Mouse (Mus musculus) regulatory T cell (primary cell): ENCODE data around the gene Nrxn3.

Source experiments
- in situ Hi-C: fragments of 300-600 bp; cut with MboI, MseI; formaldehyde crosslinking; loops from one replicate; pipeline ENCODE4 v1.15.1; 2025; ENCODE audit warnings: high pct_unique_total_duplicates

Gene Nrxn3

GRCm38 (mm10) chr12:89325864-89326560 is 603.3 kb downstream of the Nrxn3 start:
- in situ Hi-C loops, result no loop called here

- in situ Hi-C loops, result no loop called here
Observed at GRCm38 (mm10) chr12:89331474-89332263, 609.0 kb downstream of the Nrxn3 start.

- in situ Hi-C loops, result no loop called here
Observed at GRCm38 (mm10) chr12:89333486-89333885, 610.8 kb downstream of the Nrxn3 start.

GRCm38 (mm10) chr12:89364850-89365249 is 642.2 kb downstream of the Nrxn3 start:
- in situ Hi-C loops, result no loop called here

DNA sequence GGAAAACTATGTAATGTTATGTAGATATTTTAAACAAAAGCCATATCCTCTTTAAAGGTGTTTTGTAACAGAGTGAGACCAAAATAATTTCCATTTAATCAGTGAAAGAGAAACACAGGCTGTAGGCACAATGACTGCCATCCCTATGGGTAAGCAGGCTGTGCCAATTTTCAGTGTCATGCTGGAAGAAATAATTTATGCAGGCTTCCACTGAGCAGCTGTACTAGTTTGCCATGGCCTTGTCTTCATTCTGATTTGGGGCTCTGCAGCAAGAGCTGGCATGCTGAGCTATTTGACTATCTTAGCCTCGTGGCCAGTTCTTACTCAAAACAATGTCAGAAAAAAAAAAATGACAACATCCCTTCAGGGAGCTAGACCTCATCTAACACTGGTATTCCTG is 647.3 kb downstream of the Nrxn3 start:
- in situ Hi-C loops, result no loop called here

- in situ Hi-C loops, result no loop called here
Observed at GRCm38 (mm10) chr12:89376600-89376999, 653.9 kb downstream of the Nrxn3 start.

GRCm38 (mm10) chr12:89377051-89377643 is 654.5 kb downstream of the Nrxn3 start:
- in situ Hi-C loops, result no loop called here

DNA sequence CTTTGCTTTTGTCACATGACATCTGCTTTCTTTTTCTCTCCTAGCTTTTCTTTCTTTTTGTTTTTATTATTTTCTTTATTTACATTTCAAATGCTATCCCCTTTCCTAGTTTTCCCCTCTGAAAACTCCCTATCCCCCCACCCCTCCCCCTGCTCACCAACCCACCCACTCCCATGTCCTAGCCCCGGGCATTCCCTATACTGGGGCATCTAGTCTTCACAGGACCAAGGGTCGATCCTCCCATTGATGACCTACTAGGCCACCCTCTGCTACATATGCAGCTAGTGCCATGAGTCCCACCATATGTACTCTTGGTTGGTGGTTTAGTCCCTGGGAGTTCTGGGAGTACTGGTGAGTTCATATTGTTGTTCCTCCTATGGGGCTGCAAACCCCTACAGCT is 655.0 kb downstream of the Nrxn3 start:
- in situ Hi-C loops, result no loop called here

- in situ Hi-C loops, result no loop called here
Observed at GRCm38 (mm10) chr12:89383254-89383653, 660.6 kb downstream of the Nrxn3 start.

- in situ Hi-C loops, result no loop called here
Observed at GRCm38 (mm10) chr12:89395121-89395792, 672.6 kb downstream of the Nrxn3 start.

GRCm38 (mm10) chr12:89436519-89436918 is 713.8 kb downstream of the Nrxn3 start:
- in situ Hi-C loops, result no loop called here

- in situ Hi-C loops, result no loop called here
Observed at GRCm38 (mm10) chr12:89442323-89443038, 719.8 kb downstream of the Nrxn3 start.

GRCm38 (mm10) chr12:89450667-89451298 is 728.1 kb downstream of the Nrxn3 start:
- in situ Hi-C loops, result no loop called here

- in situ Hi-C loops, result no loop called here
Observed at GRCm38 (mm10) chr12:89470226-89470625, 747.5 kb downstream of the Nrxn3 start.

- in situ Hi-C loops, result no loop called here
Observed at GRCm38 (mm10) chr12:89471289-89471688, 748.6 kb downstream of the Nrxn3 start.

- in situ Hi-C loops, result no loop called here
Observed at GRCm38 (mm10) chr12:89471874-89472273, 749.2 kb downstream of the Nrxn3 start.

DNA sequence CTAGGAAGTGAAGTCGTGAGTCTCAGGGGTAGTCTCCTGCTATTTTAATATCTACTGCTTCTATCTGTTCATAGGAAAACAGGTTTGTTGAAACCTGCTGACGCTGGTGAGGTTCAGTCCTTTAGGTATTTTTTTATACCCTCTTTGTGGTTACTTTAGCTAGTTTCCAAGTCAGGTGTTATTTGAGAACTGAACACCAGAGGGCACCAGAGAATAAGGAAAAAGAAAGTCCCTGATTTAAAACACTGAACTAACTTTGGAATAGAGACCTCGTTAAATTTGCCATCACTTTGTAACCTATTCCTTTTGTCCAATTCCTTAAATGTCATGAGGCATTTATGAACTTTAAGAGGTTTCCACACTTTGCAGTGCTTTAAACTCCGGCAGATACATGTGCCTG is 756.4 kb downstream of the Nrxn3 start:
- in situ Hi-C loops, result no loop called here

- in situ Hi-C loops, result no loop called here
Observed at GRCm38 (mm10) chr12:89482223-89482622, 759.5 kb downstream of the Nrxn3 start.

DNA sequence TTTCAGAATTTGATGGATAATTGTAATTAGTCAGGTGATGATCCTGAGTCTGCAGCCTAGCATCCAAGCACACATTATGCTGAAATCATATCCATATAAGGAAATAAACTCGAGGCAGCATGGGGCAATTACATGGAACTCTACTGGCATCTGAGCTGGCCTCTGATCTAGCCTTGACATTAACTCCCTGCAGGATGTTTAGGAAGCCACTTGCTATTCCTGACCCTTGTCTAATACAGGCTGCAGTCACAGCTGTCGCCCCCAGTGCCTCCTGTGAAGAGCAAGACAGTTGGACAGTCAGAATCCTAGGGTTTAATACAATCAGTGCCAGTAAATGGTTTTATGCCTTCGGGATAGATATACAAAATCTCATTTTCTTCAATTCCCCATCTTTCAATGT is 781.4 kb downstream of the Nrxn3 start:
- in situ Hi-C loops, result no loop called here

DNA sequence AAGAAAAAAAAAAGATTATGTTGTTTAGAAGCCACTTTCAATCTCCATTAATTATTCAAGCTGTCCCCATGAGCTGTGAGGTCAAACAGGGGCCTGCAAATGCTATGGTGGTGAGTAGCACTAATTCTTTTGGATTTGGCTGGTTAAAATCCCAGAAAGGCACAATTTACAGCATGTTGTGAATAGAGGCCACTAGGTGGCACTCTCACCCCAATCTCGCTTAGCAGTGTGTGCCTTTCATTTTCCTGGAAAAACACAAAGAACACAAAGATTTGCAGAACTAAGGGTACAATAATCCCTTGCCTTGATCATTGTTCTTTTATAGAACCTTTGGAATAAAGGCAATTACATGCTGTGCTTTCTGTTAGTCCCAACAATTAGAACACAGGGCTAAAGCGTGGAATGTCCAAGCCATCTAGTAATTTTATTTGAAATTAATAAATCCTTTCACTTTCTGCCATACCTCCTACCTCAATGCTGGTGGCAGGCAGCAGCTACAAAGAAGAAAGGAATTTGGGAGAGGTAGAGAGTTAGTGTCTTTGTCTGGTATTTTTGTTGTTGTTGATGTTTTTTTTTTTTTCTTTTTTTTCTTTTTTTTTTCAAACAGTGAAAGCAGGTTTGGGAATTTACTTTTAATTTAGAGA is 782.6 kb downstream of the Nrxn3 start:
- in situ Hi-C loops, result no loop called here

GRCm38 (mm10) chr12:89508970-89509369 is 786.3 kb downstream of the Nrxn3 start:
- in situ Hi-C loops, result no loop called here
